Mouse (Mus musculus) embryo, embryonic 11 days (tissue): Measurements from ENCODE around the gene Afg3l1.
"Not testable (repeated sequence)": the region's sequence is repeated elsewhere in the genome, so short reads cannot be mapped to it uniquely, and the experiment has no call there.

ENCODE experiments used
- DNase-seq: peaks from one replicate; pipeline ENCODE4 v3.0.0-alpha.2; 2015

The Afg3l1 gene

DNA sequence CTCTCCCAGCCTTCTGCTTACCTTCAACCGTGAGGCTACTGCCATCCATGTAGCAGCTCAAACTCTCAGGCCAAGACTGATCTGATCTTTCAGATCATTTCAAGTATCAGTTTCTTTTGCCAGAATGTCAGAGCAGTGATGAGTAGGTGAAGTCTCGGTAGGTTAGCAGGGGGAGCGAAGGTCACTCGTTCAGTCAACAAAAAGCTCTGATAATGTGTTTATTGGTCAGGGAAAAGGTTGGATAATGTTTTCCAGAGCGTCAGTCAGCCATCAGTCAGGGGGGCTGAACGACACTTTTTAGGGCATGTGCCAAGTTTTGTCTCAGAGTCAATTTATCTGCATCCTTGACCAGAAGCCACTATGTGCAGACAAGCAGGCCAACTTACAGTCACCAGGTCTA, 4.7 kb upstream of the Afg3l1 start:
- DNase-seq, result not testable (repeated sequence)

DNA sequence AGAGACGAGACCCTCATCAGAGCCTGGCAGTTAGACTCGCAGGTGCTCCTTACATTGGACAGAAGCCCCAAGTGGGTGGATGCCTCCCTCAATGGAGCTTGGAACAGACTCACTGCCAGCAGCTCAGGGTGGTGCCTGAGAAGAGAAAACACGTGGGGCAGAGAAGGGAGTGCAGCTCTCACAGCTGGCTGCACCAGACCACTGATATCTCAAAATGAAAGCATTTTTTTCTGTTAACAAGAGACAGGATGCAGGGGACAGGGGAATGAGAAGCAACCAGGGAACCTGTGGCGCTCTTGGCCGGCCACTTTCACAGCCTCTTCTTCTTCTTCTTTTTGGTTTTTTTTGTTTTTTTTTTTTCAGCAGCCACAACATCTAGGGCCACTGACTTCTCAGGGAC, 3.2 kb upstream of the Afg3l1 start:
- not testable (repeated sequence) for DNase-seq

DNA sequence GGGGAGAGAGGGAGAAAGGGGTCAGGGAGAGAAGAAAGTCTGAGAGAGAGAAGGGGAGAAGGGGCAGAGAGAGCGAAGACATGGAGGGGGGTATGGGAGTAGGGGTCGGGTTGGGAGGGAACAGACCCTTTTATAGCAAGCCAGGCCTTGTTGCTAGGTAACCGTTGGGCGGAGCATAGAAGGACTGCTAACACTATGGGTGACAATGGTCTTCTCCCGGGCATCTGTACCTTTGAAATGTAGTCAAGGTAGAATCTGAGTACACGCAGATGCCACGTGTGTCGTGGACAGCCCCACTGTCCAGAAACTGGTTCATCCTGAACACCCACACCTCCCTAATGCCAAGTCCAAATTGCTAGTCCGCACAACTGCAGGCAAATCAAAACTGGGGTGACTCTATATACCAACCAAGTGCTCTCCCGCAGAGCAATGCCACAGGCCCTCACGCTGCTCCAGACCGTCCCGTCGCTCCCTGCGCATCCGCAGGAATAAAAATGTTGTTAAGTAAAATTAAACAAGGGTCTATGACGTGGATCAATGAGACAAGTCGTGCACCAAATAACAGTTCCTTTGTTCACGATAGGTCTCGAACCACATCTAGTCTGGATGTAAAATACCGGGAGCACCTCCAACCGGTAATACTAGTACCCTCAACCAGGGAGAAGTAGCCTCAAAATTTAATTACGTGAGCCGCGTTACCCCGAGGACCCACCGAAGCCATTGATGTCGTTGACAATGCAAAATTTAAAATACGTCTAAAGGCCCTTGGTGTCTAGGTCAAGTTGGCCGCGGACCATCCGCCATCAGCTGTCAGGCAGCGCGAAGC, 579 bp upstream of the Afg3l1 start:
- DNase-seq, result peak; percentile 51

DNA sequence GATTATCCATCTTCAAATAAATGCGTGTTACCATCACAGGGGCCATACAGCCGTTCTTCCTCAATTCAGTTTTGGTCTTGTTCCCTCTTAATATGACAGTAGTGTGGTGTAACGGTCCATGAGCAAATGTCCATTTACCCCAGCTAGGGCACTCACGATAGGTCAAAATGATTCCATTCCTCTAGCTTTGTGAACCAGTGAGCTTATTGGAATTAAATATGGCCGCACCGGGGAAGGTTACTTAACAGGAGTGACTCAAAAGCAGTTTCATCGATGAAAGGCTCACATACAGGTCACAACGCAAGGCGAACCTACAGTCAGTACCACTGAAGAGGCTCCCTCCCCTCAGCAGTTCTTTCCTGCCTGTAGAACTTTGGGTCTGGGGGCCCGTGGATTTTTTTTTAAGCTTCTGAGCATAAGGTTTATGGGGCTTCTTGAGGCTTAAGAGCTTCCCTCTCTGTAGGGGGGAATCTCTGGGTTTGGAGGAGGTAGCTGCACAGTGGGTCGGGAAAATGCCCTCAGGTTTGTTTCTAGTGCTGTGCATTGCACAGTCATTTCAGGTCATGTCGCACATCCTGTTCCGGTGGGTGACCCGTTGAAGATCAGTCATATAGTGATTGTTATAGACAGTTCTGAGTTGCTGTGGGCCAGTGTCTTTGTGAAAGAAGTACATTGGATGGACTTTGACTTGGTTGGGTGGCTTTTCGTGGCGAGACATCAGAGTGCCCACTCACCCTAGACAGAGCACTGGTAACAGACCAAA, 934 bp downstream of the Afg3l1 start:
- peak; percentile 52 for DNase-seq

DNA sequence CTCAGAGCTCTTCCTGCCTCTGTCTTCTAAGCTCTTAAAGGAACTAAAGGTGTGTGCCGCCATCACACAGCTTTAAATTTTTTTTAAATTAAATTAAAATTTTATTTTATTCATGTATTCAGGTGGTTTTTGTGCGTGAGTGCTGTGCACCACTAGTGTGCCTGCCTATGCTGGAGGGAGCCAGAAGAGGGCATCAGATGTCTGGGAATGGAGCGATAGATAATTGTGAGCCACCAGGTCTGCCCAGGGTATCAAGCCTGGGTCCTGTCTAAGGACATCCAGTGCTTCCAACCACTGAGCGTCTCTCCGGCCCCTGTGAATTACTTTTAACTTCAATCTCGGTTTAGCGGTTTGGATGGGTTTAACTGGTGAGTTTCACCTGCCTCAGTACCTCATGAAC, 4.9 kb downstream of the Afg3l1 start:
- peak; percentile 6 for DNase-seq

DNA sequence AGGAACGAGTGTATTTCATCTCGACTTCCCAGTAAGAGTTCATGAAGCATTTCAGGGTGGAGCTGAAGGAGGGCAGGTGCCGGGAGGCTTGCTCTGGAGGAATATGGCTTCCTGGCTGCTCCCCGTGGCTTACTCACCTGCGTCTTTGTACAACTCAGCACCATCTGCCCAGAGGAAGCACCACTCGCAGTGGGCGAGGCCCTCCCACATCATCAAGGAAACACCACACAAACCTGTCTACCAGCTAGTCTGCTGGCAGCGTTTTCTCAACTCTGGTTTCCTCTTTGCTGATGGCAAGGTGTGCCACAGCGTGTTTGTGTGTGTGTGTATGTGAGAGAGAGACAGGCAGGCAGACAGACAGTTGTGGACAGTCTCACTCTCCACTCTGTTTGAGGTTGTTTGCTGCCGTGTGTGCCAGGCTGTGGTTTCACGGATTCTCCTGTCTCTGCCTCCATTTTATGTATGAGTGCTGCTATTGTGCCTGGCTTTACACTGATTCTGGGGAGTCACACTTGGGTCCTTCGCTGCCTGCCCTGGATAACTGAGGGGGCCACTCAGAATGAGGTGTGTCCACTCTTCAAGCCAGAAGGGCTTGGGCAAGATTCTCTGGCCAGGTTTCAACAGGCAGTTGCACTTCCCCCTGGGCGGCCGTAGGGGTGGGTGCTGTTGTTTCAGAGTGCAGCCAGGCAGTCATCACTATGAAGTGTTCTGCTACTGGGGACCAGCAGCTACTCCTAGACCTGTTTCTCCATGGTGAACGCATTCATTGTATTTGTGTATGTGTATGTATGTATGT, 13.8 kb downstream of the Afg3l1 start:
- no peak for DNase-seq

DNA sequence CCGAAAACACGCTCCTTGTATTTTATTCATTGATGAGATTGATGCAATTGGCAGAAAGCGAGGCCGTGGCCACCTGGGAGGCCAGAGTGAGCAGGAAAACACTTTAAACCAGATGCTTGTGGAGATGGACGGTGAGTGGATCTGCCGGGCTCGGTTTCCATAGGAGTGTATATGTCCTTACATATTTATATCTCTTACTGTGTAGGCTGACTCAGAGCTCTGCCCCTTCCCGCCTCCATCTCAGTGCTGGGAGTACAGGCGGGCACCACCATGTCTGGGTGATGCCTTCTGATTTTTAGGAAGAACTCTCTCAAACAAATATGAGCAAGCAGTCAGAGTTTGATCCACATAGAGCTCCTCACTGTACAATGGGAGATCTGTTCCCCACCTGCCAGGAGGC, 15.2 kb downstream of the Afg3l1 start:
- DNase-seq, result no peak

DNA sequence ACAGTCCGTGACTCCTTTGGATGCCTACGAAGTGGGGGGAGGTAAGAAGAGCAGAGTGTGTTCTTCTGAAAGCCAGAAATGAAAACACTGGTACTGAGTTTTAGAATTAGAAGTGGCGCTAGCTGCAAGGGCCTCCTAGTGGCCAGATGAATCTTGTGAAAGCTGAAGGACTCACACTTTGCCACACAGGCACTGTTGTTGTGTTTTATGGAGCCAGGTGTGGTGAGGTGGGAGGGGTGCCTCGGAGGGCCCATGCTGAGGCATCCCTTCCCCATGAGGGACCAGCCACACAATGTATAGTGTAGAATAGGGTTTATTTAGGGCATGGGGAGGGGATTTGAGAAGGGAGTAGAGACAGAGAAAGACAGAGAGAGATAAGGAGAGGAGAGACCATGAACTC, 20.0 kb downstream of the Afg3l1 start:
- no peak for DNase-seq

DNA sequence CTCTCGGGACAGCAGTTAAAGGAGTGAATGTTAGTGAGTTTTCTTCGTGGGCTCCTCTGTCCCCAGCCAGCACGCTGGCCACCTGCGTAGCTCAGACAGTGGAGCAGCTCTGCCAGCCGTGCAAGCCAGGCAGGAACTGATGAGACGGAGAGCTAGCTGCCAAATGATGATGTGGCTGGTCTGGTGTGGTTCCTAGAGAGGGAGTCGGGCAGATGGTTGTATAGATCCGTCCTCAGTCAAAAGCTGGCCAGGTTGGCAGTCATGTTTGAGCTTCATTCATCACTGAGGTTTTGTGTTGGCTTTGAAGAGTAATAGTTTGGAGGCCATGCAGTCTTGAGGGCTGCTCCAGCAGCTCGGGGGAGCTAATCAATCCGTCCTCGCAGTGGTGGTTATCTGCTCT, 21.3 kb downstream of the Afg3l1 start:
- no peak for DNase-seq

DNA sequence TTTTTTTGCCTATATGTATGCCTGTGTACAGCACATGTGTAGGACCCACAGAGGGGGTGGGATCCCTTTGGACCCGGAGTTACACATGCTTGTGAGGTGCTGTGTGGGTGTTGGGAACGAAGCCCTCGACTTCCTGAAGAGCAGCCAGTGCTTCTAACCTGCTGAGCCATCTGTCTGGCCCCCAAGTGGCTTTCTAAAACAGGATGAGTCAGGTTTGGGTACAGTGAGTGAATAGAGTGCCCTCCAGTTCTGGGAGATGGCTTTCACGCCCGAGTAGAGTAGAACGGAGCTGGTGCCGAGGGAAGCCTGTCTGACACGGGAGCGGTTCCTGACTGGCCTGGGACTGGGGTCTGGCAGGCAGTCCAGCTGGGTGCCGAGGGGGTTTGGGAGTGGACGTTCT, 21.9 kb downstream of the Afg3l1 start:
- DNase-seq, result no peak

DNA sequence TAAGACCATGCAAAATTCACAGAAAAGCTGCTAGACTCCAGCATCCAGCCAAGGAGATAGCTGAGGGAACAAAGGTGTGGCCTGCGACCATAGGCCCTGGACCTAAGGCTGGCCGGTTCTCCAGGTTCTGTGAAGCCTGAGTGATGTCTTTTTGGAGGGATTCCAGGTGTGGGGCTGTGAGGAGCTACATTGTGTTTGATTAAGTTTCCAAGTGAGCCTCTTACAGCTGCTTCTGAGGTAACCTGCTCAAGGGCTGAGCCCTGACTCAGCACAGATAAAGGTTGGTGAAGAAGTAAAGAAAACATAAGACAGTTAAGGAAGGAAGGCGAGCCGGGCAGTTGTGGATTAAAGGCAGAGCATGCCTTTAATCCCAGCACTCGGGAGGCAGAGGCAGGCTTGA, 24.5 kb downstream of the Afg3l1 start:
- no peak for DNase-seq

DNA sequence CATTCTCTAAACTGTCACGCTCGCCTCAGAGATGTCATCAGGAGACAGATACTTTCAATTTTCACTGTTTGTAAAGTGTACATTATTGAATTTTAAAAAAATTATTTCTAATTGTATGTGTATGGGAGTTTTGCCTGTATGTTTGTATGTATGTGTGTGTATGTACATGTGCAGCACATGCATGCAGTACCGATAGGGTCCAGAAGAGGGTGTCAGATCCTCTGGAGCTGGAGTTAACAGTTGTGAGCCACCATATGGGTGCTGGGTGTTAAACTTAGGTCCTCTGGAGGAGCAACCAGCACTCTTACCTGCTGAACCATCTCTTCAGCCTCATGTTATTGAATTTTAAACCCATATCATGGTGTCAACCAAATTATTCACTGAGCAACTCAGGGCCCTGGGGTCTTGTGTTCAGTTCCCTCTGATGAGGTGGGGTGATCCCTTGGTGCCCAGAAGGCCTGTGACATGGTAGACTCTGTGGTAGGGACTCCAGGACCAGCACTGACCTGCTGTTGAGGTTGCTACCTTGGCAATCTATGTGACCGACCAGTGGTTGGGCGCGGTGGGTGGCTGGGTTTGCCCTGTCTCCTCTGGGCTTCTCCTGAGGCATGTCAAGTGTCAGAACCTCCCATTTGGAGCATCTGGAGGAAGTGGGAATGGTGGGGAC, 26.2 kb downstream of the Afg3l1 start:
- DNase-seq, result no peak

DNA sequence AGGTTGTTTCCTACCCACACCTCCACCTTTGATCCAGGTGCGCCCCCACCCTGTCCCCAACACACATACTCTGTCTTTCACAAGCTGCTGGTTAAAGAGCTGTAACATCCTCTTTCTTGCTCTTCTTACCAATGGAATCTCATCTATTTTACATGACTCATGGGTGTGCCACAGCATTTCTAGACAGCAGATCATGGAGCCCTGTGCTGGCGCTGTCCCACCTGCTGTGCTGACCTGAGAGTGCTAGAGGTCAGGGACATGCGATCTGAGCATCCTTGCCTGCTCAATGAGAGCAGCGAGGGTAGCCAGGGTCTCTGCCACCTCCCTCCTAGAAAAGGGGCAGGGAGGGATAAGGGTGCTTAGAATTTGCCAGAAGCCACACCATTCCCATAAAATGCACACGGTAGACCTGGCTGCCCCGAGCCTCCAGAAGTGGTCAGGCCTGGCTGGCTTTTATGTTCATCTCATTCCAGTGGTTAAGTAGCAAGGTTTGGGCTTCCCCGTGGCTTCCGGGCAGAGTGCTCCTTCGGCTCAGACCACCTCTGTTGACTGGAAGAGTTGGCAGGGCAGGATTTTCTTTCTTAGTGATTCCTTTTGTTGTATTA, 27.0 kb downstream of the Afg3l1 start:
- no peak for DNase-seq

DNA sequence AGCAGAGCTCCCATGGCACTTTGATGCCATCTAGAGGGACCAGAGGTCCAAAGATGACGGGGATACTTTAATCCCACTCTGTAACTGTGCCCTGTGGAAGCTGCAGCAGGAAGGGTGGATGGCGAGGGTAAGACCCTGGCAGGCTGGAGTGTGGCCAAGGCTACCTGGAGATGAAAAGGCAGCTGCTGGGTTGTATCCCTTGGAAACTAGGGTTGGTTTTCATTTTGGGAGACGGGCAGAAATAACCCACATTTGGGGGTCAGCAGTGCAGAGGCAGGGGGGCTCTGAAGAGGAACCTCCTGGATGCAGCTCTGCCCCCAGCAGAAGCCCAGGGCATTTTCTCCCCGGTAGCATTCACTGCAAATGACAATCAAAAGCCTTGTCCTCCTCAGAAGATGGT, 27.6 kb downstream of the Afg3l1 start:
- no peak for DNase-seq

DNA sequence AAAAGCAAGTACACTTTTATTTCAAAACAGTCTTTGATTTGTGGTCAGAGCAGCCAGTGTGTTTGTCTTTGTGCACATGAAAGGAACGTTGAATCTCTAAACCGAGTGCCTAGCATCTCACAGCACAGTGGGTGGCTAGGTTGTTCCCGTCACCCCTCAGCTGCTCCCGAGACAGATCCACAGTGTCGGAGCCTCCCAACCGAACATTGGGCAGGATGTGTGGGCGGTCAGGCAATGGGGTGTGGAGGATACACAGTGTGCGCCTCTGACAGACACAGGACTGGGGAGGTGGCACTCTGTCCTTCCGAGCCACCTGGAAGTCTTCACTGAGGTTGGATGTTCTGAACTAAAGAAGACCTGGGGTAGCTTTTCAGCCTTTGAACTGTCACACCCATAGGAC, 28.0 kb downstream of the Afg3l1 start:
- no peak for DNase-seq

DNA sequence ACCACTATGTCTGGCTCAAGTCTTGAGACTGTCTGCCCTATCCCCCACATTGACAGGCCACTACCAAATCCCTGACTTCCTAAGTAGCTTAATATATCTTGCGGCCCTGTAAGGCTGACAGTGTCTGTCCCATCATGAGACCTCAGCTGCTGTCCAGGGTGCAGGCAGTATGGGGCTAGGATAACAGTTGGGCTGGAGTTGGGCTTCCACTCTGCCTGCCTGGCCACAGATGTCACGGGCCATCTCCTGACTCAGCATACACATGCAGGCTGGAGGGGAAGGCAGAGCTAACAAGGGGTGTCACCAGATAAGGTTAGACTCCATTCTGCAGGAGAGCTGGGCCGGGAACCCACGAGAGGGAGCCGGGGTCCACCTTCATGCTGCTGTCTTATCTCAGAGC, 29.4 kb downstream of the Afg3l1 start:
- DNase-seq, result no peak

DNA sequence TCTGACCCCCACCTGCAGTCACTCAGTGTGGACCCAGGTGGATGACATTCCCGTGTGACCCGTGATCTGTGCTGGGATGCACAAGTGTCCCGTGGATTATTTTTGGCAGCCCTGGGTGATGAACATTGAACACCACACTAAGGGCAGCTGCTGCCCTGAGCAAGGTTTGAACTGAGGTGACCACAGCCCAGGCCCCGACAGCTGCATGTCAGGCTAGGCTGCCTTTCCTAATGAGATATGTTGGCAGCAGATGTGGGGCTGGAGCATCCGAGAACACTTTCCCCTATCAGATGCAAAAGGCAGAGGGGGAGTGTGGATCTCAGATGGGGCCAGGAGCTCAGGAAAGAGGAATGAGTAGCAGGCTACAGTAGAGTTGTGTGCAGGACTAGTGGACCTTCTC, 33.1 kb downstream of the Afg3l1 start:
- DNase-seq, result no peak

DNA sequence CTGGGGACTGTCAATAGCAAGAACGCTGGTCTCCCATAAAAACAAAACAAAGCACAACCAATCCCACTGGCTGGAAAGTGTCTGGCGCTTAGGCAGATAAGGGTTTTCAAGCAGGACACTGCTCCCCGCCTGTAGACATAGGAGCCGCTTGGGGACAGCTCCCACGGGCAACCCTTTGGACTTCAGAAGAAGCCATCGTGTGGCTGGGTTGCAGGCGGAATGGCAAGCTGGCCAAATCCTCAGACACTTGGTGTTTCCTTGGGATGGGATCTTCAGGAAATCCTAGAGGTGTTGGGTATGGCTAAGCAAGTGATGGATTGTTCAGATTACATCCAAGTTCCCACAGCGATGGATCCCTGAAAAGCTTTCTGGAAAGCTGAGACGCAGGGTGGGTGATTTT, 36.4 kb downstream of the Afg3l1 start:
- DNase-seq, result peak; percentile 29

DNA sequence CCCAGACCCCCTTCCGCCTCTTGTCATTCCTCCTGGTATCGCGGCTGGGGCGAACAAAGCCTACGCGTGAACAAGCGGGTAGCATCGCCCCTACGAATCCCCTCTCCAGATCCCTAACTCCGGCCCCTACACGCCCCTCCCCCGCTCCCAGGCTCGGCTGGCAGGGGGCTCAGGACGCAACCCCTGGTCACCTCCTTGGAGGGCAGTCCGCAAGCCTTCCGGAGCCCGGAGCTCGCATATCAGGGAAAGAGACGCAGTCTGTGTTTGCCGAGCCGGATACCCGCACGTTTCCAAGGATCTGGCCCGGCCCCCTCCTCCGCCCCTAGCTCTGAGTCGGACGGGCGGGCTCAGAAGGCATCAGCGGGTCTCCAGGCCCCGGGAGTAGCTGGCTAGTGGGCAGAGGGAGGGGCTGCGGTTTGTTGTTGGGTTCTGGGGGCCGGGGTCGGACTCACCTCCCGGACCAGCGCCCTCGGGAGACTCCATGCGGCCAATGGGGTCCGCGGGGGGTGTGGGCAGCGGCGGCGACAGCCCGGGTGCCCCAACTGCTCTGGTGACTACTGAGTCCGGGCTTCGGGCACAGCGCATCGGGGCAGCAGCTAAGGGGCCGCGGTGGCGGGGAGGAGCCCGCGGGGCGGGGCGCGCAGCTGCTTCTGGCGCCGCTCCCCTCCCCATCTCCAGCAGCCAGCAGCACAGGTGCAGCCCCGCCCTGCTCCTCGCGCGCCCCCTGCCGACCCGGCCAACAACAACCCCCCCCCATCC, 37.3 kb downstream of the Afg3l1 start, which contains the start of gene Dbndd1:
Gene Dbndd1 (minus strand): TSS at position 683 of the 759 bp plus-strand sequence.
- peak; percentile 85 for DNase-seq

DNA sequence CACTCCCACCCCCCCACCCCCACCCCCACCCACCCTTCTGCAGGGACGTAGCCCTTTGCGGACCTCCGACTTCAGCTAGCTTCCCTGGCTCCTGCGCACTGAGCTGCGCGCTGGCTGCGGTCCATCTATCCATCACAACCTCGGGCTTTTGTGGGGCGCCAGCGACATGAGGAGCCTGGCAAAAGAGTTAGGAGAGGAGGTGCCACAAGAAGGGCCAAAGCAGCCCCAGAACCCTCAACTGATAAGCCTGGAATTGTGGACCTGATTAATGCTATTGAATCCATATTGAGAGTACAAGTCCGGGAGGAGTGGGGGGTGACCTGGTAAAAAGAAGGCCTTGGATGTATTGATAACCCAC, 37.8 kb downstream of the Afg3l1 start:
- no peak for DNase-seq

DNA sequence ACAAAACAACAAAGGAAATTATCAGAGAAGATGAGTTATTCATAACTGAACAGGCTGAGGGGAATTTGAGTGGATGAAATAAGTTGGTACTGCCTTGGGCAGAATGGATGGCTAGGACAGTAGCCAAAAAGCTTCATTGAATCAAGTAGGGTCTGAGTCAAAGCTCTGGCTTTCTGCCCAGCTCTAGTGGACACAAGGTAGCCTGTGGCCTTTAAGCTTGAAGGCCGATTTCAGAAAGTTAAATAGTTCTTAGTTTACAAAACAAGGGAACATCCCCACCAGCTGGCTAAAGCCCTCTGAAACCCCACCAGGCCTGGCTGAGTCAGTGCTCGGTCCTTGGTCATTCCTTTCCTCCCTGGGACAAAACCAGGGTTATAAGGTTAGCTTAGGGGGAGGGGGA, 38.9 kb downstream of the Afg3l1 start:
- no peak for DNase-seq

DNA sequence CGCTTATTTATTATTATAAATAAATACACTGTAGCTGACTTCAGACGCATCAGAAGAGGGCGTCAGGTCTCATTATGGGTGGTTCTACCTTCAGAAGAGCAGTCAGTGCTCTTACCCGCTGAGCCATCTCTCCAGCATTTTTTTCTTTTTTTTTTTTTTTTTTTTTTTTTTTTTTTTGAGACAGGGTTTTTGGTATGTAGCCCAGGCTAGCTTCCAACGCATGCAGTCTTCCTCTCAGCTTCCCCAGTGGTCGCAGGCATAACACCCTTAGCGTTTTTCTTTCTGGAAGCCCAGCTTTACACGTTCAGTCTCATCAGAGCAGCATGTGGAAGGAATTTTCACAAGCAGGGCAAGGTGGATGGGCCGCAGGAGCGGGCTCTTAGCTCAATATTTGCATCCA, 40.5 kb downstream of the Afg3l1 start:
- DNase-seq, result no peak
